Mouse (Mus musculus): Measurements from ENCODE around the gene Bola1. TPM values are rescaled to one million over a fixed set of nuclear protein-coding genes. Genes with fewer than 3 reads are reported as not detected.

The Bola1 gene
- polyA plus RNA-seq, 1 experiment from 2014 or later, result 51.6 TPM

DNA sequence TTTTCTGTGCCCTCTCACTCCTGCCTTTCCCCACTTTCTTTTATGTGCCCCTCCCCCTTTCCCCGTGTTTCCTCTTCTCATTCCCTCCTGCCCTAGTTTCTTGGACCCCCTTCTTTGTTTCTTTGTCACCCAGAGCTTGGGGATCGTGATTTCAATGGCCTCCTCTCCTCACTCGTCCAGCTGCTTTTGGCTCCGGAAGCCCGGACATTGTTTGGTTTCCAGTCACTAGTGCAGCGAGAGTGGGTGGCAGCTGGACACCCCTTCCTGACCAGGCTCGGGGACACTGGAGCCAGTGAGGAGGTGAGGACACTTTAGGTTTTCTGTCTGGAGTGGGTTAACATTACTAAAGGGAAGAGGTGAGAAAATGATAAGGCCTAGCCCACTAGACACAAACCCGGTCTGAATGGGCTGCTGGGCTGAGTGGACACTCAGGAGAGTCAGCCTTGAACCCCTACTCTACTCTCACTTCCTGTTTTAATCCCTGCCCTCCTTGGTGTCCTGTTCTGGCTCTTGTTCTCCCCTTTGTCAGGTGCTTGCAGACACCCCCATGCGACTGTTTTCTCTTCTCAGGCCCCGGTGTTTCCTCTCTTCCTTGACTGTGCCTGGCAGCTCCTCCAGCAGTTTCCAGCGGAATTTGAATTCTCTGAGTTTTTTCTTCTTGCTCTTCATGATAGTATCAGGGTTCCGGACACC is 50.9 kb downstream of the Bola1 start:
- H3K4me2 ChIP-seq (ENCODE audit: low read depth, low read length), result peak overlapping the region; percentile 6; the same call in 1 of the 2 replicates
- WGBS, result 45% methylated on average over 12 of the region's 12 CpGs
- no peak overlapping the region for H3K4me3 ChIP-seq (ENCODE audit: low read length)
- H3K9me3 ChIP-seq (ENCODE audit: control insufficient read depth, low read length), result no peaks in the 10 kb centered on the region
- H3K27ac ChIP-seq (ENCODE audit: low read length), result peak overlapping the region; percentile 55
- no peaks in the 10 kb centered on the region for H3K27me3 ChIP-seq (ENCODE audit: control insufficient read depth, insufficient read depth, low read depth, low read length)
- peaks cover 24% of the 10 kb centered on the region for H3K4me1 ChIP-seq (replicated peaks; ENCODE audit: control insufficient read depth, insufficient read depth, low read length)
- H3K36me3 ChIP-seq (ENCODE audit: control insufficient read depth, insufficient read depth, low read length), result peaks cover 2% of the 10 kb centered on the region; the same call in 1 of the 2 replicates
- 0 out of 2 replicates have a peak overlapping the region, but pooled peaks have one; percentile 24 for H3K9ac ChIP-seq (ENCODE audit: low read length)
- no peak for ATAC-seq (ENCODE audit: low read depth)

DNA sequence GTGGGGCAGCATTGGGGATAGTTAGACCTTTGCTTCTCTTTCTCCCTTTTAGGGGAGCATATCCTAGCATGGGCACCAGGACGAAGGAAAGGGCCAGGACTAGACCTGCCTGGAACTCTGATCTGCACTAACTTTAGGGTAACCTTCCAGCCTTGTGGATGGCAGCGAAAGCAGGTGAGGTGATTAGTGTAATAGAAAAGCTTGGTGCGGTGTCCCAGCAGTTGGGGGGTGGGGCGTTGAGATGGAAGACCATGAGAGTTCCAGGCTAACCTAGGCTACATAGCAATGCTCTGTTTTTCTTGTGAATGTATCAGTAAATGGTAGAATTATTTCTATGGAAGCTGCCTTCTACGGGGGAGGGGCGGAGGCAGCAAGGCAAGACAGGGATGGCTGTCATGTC is 56.5 kb downstream of the Bola1 start:
- Histone ChIP-seq H3K9me3 (ENCODE audit: control insufficient read depth, low read length) (no peaks in the 10 kb centered on the region), H3K36me3 (ENCODE audit: control insufficient read depth, insufficient read depth, low read length) (peaks cover 2% of the 10 kb centered on the region; the same call in 1 of the 2 replicates), H3K4me2 (ENCODE audit: low read depth, low read length) (no peak overlapping the region), H3K9ac (ENCODE audit: low read length) (no peak overlapping the region), H3K27me3 (ENCODE audit: control insufficient read depth, insufficient read depth, low read depth, low read length) (no peaks in the 10 kb centered on the region), H3K4me3 (ENCODE audit: low read length) (no peak overlapping the region), H3K27ac (ENCODE audit: low read length) (no peak overlapping the region), H3K4me1 (replicated peaks; ENCODE audit: control insufficient read depth, insufficient read depth, low read length) (peaks cover 18% of the 10 kb centered on the region)
- no peak for ATAC-seq (ENCODE audit: low read depth)
- WGBS, result 88% methylated on average over 6 of the region's 6 CpGs

DNA sequence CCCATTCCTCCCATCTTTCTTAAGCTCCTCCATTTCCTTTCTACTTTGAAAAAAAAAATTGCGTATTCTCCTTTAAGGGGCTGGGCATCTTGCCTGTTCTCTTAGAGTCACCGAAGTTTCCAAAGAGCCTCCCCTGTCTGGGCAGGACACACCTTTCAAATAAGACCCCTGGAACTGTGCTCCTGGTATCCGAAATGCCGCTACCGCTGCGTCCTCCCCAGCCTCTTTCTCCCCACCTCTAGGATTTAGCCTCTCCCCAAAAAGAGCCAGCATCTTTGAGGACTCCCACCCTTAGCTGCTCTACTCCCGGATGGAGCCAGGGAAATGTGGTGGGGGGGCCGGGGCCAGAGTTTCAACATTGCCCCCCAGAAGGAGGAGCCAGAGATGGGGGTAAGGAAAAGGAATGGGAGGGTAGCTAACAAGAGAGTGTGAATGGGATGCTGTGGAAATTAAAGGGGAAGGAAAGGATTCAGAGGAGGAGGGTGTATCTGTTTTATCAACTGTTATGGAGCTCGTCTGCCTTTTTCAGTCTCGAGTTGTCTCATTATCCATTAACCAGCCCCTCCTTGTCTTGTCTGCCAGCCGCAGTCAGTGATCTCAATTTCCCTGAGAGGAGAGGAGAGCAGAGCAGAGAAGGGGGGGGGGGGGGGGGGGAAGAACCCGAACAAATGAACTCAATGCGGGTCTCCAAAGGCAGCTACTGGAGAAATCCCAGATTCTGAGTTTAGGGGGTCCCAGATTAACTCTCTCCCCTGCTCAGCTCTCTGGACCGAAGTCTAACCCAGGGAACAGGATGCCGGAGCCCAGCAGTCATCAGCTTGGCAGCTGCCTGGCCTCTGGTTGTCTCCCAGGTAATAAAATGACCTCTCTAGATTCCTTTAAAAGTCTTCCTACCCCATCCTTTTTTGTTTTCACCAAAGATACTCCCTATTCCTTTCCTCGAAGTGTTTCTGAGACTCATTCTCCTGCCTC is 57.4 kb downstream of the Bola1 start, which contains the start of gene Mtmr11:
Gene Mtmr11, plus strand, starts transcription at position 136 of the 972 bp plus-strand sequence.
- H3K4me2 ChIP-seq (ENCODE audit: low read depth, low read length), result peak within 1 kb of the TSS; percentile 97
- ATAC-seq (ENCODE audit: low read depth), result peak; percentile 57
- H3K9me3 ChIP-seq (ENCODE audit: control insufficient read depth, low read length), result no peaks in the 10 kb centered on the region
- no peaks in the 10 kb centered on the region for H3K36me3 ChIP-seq (ENCODE audit: control insufficient read depth, insufficient read depth, low read length)
- H3K4me3 ChIP-seq (ENCODE audit: low read length), result peak within 1 kb of the TSS; percentile 57
- H3K27me3 ChIP-seq (ENCODE audit: control insufficient read depth, insufficient read depth, low read depth, low read length), result no peaks in the 10 kb centered on the region
- peaks cover 16% of the 10 kb centered on the region for H3K4me1 ChIP-seq (replicated peaks; ENCODE audit: control insufficient read depth, insufficient read depth, low read length)
- peak within 1 kb of the TSS; percentile 64 for H3K27ac ChIP-seq (ENCODE audit: low read length)
- peak within 1 kb of the TSS; percentile 72 for H3K9ac ChIP-seq (ENCODE audit: low read length)
- 8% methylated on average over 14 of the region's 16 CpGs for WGBS

DNA sequence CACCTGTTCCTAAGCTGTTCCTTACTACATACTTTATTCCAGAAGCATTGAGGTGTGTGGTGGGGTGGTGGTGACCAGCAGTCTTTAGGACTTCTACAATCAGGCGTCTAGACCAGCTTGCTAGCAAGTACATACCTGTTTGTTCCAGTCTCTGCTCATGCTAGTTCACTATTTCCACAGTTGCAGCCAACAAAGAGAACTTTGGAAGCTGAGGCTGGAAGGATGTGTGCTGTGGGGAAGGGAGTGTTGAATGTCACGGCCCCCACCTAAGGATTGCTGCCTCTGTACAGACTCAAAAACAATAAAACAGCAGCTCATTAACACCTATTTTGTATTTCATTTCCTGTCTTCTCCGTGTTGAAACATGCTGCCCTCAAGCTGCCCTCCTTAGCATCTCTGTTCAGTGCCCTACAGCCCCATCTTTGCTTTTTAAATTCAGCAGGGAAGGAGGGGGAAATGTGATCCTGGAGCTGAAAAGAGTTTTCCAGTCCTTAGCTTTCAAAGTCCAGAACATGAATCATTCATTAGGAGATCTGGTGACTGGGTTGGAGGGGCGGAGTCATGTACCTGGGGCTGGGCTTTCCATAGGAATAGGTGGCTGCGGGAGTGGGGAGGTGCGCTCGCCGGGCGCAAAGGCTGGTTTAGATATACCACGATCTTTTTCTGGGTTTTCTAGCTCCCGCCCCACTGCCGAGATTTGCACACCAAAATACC is 58.5 kb downstream of the Bola1 start:
- H3K9me3 ChIP-seq (ENCODE audit: control insufficient read depth, low read length), result no peaks in the 10 kb centered on the region
- peak overlapping the region; percentile 64 for H3K27ac ChIP-seq (ENCODE audit: low read length)
- no peaks in the 10 kb centered on the region for H3K27me3 ChIP-seq (ENCODE audit: control insufficient read depth, insufficient read depth, low read depth, low read length)
- 2% methylated on average over 12 of the region's 12 CpGs for WGBS
- H3K9ac ChIP-seq (ENCODE audit: low read length), result peak overlapping the region; percentile 72
- peak overlapping the region; percentile 97 for H3K4me2 ChIP-seq (ENCODE audit: low read depth, low read length)
- H3K4me1 ChIP-seq (replicated peaks; ENCODE audit: control insufficient read depth, insufficient read depth, low read length), result peaks cover 16% of the 10 kb centered on the region
- peak overlapping the region; percentile 57 for H3K4me3 ChIP-seq (ENCODE audit: low read length)
- peak; percentile 66 for ATAC-seq (ENCODE audit: low read depth)
- H3K36me3 ChIP-seq (ENCODE audit: control insufficient read depth, insufficient read depth, low read length), result no peaks in the 10 kb centered on the region

DNA sequence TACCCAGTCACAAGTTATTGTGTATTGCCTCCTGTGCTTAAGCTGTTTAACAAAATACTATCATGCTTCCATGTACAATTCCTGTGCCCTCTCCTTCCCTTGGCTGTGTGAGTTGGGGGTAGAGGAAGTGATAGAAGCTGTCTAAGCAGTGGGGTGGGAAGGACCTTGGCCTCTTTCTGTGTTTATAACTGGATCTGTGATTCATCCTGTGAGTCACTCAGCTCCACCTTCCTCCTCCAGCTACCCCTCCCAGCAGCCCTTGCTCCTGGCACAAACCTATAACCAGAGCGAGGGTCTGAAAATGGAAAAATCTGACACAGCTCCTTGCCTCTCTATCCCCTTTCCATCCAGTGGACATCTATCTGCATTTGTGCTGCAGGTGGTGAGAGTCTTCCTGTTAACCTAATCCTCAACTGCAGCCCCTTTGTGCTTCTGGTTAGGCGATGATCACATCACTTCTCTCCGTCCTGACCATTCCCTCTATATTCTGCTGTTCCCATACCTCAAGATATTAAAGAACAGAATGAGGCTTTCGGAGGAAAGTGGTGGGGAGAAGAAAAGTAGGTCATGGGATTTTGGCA is 59.2 kb downstream of the Bola1 start:
- 36% methylated on average over 4 of the region's 4 CpGs for WGBS
- H3K27ac ChIP-seq (ENCODE audit: low read length), result peak overlapping the region; percentile 64
- peak overlapping the region; percentile 97 for H3K4me2 ChIP-seq (ENCODE audit: low read depth, low read length)
- no peaks in the 10 kb centered on the region for H3K9me3 ChIP-seq (ENCODE audit: control insufficient read depth, low read length)
- H3K36me3 ChIP-seq (ENCODE audit: control insufficient read depth, insufficient read depth, low read length), result peaks cover 6% of the 10 kb centered on the region
- peaks cover 16% of the 10 kb centered on the region for H3K4me1 ChIP-seq (replicated peaks; ENCODE audit: control insufficient read depth, insufficient read depth, low read length)
- peak; percentile 69 for ATAC-seq (ENCODE audit: low read depth)
- no peaks in the 10 kb centered on the region for H3K27me3 ChIP-seq (ENCODE audit: control insufficient read depth, insufficient read depth, low read depth, low read length)
- peak overlapping the region; percentile 72; the same call in 1 of the 2 replicates for H3K9ac ChIP-seq (ENCODE audit: low read length)
- no peak overlapping the region; the same call in 1 of the 2 replicates for H3K4me3 ChIP-seq (ENCODE audit: low read length)

DNA sequence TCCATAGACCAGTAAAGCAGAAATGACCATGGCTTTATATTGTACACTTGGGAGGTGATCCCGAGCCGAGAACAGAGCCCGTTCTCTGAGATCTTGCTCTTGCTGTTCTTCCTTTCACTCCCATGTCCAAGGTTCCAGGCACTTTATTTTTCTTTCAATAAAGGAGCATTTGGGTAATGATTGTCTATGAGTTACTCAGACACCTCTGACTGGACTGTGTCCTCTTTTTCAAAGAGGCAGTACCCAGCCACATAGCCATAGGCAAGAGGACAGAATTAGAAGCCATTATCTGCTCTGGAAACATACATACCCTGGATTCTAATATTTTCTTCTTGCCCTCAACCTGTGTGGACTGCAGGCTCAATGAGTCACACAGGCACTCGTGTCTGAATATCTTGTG is 59.7 kb downstream of the Bola1 start:
- no peak overlapping the region; the same call in 1 of the 2 replicates for H3K4me3 ChIP-seq (ENCODE audit: low read length)
- H3K9me3 ChIP-seq (ENCODE audit: control insufficient read depth, low read length), result no peaks in the 10 kb centered on the region
- H3K4me2 ChIP-seq (ENCODE audit: low read depth, low read length), result peak overlapping the region; percentile 97
- no peaks in the 10 kb centered on the region for H3K27me3 ChIP-seq (ENCODE audit: control insufficient read depth, insufficient read depth, low read depth, low read length)
- peaks cover 8% of the 10 kb centered on the region for H3K36me3 ChIP-seq (ENCODE audit: control insufficient read depth, insufficient read depth, low read length)
- H3K4me1 ChIP-seq (replicated peaks; ENCODE audit: control insufficient read depth, insufficient read depth, low read length), result peaks cover 16% of the 10 kb centered on the region
- no peak for ATAC-seq (ENCODE audit: low read depth)
- no peak overlapping the region for H3K9ac ChIP-seq (ENCODE audit: low read length)
- 58% methylated on average over 4 of the region's 4 CpGs for WGBS
- H3K27ac ChIP-seq (ENCODE audit: low read length), result peak overlapping the region; percentile 36; the same call in 1 of the 2 replicates

DNA sequence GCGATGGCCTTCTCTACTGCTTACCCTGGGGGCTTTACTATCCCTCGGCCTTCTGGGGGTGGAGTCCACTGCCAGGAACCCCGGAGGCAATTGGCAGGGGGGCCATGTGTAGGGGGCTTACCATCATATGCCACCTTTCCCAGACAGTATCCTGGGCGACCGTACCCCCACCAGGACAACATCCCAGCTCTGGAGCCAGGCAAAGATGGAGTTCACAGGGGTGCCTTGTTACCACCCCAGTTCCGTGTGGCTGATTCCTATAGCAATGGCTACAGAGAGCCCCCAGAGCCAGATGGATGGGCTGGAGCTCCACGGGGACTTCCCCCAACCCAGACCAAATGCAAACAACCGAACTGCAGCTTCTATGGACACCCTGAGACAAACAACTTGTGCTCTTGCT is 64.0 kb downstream of the Bola1 start:
- peaks cover 36% of the 10 kb centered on the region for H3K36me3 ChIP-seq (ENCODE audit: control insufficient read depth, insufficient read depth, low read length)

DNA sequence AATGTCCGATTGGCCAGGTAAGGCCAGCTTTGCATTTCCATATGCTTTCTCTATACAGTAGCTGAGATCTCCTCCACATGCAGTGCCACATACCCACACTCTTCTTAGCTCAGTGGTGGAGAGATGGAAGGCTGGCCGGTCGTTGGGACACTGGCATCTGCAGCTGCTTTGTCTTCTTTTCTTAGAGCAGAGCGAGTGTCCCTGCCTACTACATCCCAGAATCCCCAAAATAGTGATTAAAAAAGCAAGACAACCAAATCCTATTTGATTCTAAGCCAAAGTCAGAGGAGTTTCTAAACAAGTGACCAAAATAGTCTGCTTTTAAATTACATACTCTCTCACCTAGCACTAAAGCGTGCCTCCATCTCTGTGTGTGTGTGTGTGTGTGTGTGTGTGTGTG is 66.9 kb downstream of the Bola1 start:
- Histone ChIP-seq H3K4me3 (ENCODE audit: low read length) (no peak overlapping the region), H3K4me2 (ENCODE audit: low read depth, low read length) (no peak overlapping the region), H3K4me1 (replicated peaks; ENCODE audit: control insufficient read depth, insufficient read depth, low read length) (no peaks in the 10 kb centered on the region), H3K36me3 (ENCODE audit: control insufficient read depth, insufficient read depth, low read length) (peaks cover 36% of the 10 kb centered on the region), H3K27ac (ENCODE audit: low read length) (no peak overlapping the region), H3K9ac (ENCODE audit: low read length) (no peak overlapping the region), H3K9me3 (ENCODE audit: control insufficient read depth, low read length) (no peaks in the 10 kb centered on the region), H3K27me3 (ENCODE audit: control insufficient read depth, insufficient read depth, low read depth, low read length) (no peaks in the 10 kb centered on the region)
- WGBS, result 87% methylated on average over 5 of the region's 5 CpGs
- ATAC-seq (ENCODE audit: low read depth), result no peak

More for the DNA sequence above, 64.0 kb downstream of the Bola1 start:
- H3K9ac ChIP-seq (ENCODE audit: low read length), result no peak overlapping the region
- no peaks in the 10 kb centered on the region for H3K27me3 ChIP-seq (ENCODE audit: control insufficient read depth, insufficient read depth, low read depth, low read length)
- H3K27ac ChIP-seq (ENCODE audit: low read length), result no peak overlapping the region
- H3K4me1 ChIP-seq (replicated peaks; ENCODE audit: control insufficient read depth, insufficient read depth, low read length), result peaks cover 9% of the 10 kb centered on the region
- no peak for ATAC-seq (ENCODE audit: low read depth)
- H3K9me3 ChIP-seq (ENCODE audit: control insufficient read depth, low read length), result no peaks in the 10 kb centered on the region
- 78% methylated on average over 8 of the region's 8 CpGs for WGBS
- H3K4me2 ChIP-seq (ENCODE audit: low read depth, low read length), result no peak overlapping the region
- no peak overlapping the region for H3K4me3 ChIP-seq (ENCODE audit: low read length)
